Mouse (Mus musculus): ENCODE measurements around the gene Sft2d2.

Gene Sft2d2

GRCm38 (mm10) chr1:165193880-165194661 is at the start of gene Sft2d2:
TSS of gene Sft2d2 (minus strand) at chr1:165194438.
- in situ Hi-C loops (cut with MboI; ENCODE audit: unreplicated experiment in 2 of 2), result loop anchor here in 1 of 2 experiments (5.0 to 10.0 kb wide), 2 partner anchors 37 to 59 kb away; no protein-coding TSS in a partner anchor

- in situ Hi-C loops (cut with MboI; ENCODE audit: unreplicated experiment in 2 of 2), result loop anchor here in 1 of 2 experiments (10.0 to 25.0 kb wide), 2 partner anchors 228 to 751 kb away; partner anchors contain the start of genes Dcaf6 and Mpc2
Observed at GRCm38 (mm10) chr1:165236321-165237298, 42.4 kb upstream of the Sft2d2 start, which contains the start of gene Tiprl. TSS of gene Tiprl (minus strand) at chr1:165236996.

DNA sequence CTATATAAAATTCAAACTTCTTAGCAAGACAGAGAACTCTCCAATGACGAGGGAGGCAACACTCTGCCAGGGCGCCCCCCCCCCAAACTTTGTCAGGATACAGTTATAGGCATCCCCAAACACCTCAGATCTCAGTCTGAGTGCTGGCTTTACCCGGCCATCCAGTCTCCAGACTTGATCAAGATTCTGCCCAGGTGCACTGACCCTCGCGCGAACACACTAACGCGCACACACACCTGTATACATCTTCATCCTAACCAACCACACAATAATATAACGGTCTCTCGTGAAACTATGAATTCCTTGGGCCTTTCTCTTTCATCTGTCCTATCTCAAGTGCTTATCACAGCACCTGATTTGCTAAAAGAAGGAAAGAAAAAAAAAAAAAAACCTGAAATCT is 41.6 kb upstream of the Sft2d2 start:
- in situ Hi-C loops (cut with MboI; ENCODE audit: unreplicated experiment in 2 of 2), result loop anchor here in 1 of 2 experiments (10.0 to 25.0 kb wide), 2 partner anchors 229 to 751 kb away; partner anchors contain the start of genes Dcaf6 and Mpc2

DNA sequence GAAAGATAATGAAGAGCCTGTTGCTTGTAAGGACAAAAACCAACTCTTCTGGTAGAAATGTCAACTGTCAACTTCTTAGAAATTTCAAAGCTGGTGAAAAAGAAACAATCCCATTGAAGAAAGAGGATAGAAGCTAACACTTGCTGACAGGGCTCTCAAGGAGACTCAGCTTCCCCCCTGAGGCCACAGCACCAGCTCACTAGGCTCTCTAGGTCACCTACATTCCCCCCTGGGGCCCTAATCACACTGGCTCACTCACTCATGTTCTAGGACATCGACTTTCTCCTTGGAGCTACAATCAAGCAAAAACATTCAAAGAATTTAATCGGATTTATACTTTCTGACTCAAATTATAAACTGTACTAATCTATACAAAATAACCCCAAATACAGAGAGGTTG is 39.6 kb upstream of the Sft2d2 start:
- in situ Hi-C loops (cut with MboI; ENCODE audit: unreplicated experiment in 2 of 2), result loop anchor here (5.0 to 25.0 kb wide), 3 partner anchors 231 to 927 kb away; partner anchors contain the start of genes Blzf1 (in 1 of the 2), Dcaf6 (in 1 of the 2) and Mpc2 (in 1 of the 2)

GRCm38 (mm10) chr1:165230691-165231090 is 36.5 kb upstream of the Sft2d2 start:
- in situ Hi-C loops (cut with MboI; ENCODE audit: unreplicated experiment in 2 of 2), result loop anchor here (5.0 to 25.0 kb wide), 3 partner anchors 234 to 923 kb away; partner anchors contain the start of genes Blzf1 (in 1 of the 2), Dcaf6 (in 1 of the 2) and Mpc2 (in 1 of the 2)

GRCm38 (mm10) chr1:165229577-165229976 is 35.3 kb upstream of the Sft2d2 start:
- in situ Hi-C loops (cut with MboI; ENCODE audit: unreplicated experiment in 2 of 2), result loop anchor here in 1 of 2 experiments (10.0 to 25.0 kb wide), 2 partner anchors 758 to 915 kb away; no protein-coding TSS in a partner anchor

- in situ Hi-C loops (cut with MboI; ENCODE audit: unreplicated experiment in 2 of 2), result loop anchor here (5.0 to 25.0 kb wide), 2 partner anchors 95 to 770 kb away; no protein-coding TSS in a partner anchor
Observed at GRCm38 (mm10) chr1:165217023-165217589, 22.9 kb upstream of the Sft2d2 start.

DNA sequence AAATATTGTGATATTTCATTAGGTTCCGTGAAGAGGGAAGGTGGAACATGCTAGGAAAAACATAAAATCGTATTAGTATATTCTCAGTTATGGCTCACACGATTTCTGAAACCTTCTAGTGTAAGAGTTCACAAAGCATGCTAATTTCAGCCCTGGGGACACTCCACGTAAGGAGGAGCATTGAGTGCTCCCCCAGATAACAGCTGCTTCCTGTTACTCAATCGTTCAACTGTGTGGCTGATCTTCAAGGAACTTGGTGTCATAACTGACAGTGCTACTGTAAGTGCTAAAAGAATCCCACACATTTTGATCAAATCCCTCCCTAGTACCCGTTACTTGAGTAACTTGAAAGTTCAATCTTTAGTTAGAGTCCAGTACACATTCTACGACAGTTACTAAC is 21.6 kb upstream of the Sft2d2 start:
- in situ Hi-C loops (cut with MboI; ENCODE audit: unreplicated experiment in 2 of 2), result loop anchor here (5.0 to 25.0 kb wide), 2 partner anchors 94 to 771 kb away; no protein-coding TSS in a partner anchor

DNA sequence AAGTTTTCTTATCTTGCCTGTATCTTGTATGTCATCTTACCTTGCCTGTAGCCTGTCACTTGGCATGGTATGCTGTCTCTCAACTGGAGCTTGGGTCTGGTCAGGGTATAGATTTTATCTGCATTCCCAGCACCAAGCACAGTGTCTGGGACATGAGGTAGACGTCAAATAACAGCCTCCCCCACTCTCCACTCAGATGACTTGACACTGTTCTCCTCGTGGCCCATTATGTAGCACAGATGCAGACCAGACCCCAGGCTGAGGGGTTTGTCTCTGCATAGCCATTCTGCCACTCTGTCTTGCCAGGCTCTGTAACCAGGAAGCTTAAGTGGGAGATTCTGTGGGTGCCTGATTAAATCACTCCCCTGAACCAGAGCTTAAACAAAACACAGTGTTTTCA is 11.4 kb upstream of the Sft2d2 start:
- in situ Hi-C loops (cut with MboI; ENCODE audit: unreplicated experiment in 2 of 2), result loop anchor here in 1 of 2 experiments (25.0 kb wide), 1 partner anchor 782 kb away; no protein-coding TSS in a partner anchor

DNA sequence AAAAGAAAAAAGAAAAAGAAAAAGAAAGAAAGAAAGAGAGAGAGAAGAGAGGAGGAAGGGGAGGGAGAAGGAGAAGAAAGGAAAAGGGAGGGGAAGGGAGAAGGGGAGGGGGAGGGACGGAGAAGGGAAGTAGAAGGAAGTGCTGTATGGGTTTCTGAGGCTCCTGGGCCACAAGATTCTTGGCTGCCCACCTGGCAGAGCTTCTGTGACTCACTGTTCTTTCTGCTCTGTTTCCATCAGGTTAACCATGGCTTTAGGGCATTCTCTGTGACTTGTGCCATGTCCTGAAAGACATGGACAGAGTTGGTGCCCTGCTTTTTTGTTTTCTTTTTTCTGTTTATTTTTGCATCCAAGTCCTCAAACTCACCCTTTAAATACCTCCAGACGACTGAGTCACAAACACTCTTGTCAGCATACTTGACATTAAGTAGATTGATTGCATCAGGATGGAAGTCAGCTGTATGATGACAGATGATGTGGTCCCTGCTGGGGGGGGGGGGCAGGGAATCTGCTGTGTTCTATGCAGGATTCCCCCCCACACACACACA is 9.3 kb upstream of the Sft2d2 start:
- in situ Hi-C loops (cut with MboI; ENCODE audit: unreplicated experiment in 2 of 2), result loop anchor here in 1 of 2 experiments (25.0 kb wide), 1 partner anchor 784 kb away; no protein-coding TSS in a partner anchor

DNA sequence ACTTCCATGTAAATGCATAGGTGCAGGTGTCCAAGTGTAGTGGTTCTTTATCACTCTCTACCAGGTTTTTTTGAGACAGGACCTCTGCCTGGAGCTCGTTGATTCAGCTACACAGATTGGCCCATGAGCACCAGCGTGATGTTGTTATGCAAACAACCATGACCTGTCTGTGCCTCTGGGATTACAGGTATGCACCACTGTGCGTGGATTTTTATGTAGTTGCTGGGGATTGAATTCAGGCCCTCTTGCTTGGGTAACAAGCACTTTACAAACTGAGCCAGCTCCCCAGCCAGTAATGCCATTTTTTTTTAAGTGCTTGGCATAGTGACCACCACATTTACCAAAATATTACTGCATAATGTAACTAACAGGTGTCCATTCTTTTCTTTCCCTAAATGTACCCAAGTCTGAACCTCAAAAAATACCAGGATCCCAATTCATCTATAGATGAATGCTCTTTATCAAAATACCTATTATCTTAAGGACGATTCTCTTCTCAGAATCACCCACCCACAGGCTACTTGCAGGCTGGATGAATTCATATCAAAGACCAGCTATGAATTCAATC is 7.3 kb upstream of the Sft2d2 start:
- in situ Hi-C loops (cut with MboI; ENCODE audit: unreplicated experiment in 2 of 2), result loop anchor here in 1 of 2 experiments (25.0 kb wide), 1 partner anchor 786 kb away; no protein-coding TSS in a partner anchor

DNA sequence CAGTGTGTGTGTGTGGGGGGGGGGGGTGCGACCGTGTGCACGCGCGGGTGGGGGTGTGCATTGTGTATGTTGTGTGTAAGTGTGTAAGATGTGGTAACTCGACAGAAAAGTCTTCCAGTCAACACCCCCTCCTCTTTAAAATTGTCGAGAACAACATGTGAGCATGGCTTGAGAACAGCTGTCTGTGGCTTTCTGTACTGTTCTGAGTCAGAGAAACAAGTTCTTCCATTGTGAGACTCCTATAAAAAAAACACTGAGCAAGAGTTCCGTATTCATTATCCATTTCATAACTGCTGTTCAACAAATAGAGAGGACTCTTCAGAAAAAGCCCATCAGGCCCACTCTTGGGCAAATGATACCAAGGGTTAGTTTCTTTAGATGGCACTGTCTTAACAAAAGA is 6.5 kb upstream of the Sft2d2 start:
- in situ Hi-C loops (cut with MboI; ENCODE audit: unreplicated experiment in 2 of 2), result loop anchor here in 1 of 2 experiments (25.0 kb wide), 1 partner anchor 787 kb away; no protein-coding TSS in a partner anchor

GRCm38 (mm10) chr1:165199639-165200038 is 5.4 kb upstream of the Sft2d2 start:
- in situ Hi-C loops (cut with MboI; ENCODE audit: unreplicated experiment in 2 of 2), result loop anchor here in 1 of 2 experiments (10.0 to 25.0 kb wide), 2 partner anchors 65 to 788 kb away; no protein-coding TSS in a partner anchor

GRCm38 (mm10) chr1:165198951-165199350 is 4.7 kb upstream of the Sft2d2 start:
- in situ Hi-C loops (cut with MboI; ENCODE audit: unreplicated experiment in 2 of 2), result loop anchor here in 1 of 2 experiments (10.0 kb wide), 1 partner anchor 64 kb away; no protein-coding TSS in a partner anchor

DNA sequence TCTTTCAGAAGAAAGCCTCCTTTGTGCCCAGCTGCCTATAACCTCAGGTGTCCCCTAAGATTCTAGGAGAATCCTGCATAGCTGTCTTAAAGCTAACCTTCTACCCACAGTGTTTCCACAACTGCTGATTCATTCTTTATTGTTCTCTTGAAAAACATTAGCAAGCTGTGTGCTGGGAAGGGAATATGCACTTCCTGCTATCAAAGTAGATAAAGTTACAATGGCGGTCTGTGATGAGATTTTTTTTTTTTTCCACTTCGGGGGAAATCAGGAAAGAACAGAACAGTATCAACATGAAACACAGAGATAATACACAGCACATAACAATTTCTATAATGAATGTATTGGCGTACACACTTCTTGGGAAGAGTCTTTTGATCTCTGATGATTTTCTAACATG is 3.6 kb upstream of the Sft2d2 start:
- in situ Hi-C loops (cut with MboI; ENCODE audit: unreplicated experiment in 2 of 2), result loop anchor here in 1 of 2 experiments (10.0 kb wide), 1 partner anchor 63 kb away; no protein-coding TSS in a partner anchor

GRCm38 (mm10) chr1:165195396-165195960 is 1.2 kb upstream of the Sft2d2 start:
- in situ Hi-C loops (cut with MboI; ENCODE audit: unreplicated experiment in 2 of 2), result loop anchor here in 1 of 2 experiments (10.0 kb wide), 1 partner anchor 61 kb away; no protein-coding TSS in a partner anchor

DNA sequence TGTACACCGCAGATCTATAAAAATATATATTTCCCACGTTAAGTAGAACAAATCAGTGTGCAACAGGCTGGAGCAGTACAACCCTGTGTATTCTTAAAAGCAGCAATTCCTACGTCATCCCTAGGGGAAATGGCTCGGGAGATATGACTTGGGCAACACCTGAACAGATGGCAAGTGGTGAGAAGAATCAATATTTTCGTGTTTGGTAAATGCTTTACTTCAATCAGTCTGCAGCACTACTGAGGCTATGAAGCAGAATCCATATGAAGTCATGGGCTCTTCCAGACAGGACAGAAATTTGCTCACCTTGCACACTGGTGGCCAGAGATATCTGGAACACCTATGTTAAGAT is 400 bp upstream of the Sft2d2 start:
- in situ Hi-C loops (cut with MboI; ENCODE audit: unreplicated experiment in 2 of 2), result loop anchor here in 1 of 2 experiments (5.0 to 10.0 kb wide), 2 partner anchors 37 to 60 kb away; no protein-coding TSS in a partner anchor

GRCm38 (mm10) chr1:165193426-165193825 is 812 bp downstream of the Sft2d2 start:
- in situ Hi-C loops (cut with MboI; ENCODE audit: unreplicated experiment in 2 of 2), result loop anchor here in 1 of 2 experiments (5.0 to 10.0 kb wide), 2 partner anchors 36 to 59 kb away; no protein-coding TSS in a partner anchor
